Mouse (Mus musculus): ENCODE measurements at regions not wholly inside any gene's neighbourhood (a gene's known extent, or its start where the extent isn't known, plus 50 kb on each side); places are given as distances from the start of the nearest gene placed in this dataset.

DNA sequence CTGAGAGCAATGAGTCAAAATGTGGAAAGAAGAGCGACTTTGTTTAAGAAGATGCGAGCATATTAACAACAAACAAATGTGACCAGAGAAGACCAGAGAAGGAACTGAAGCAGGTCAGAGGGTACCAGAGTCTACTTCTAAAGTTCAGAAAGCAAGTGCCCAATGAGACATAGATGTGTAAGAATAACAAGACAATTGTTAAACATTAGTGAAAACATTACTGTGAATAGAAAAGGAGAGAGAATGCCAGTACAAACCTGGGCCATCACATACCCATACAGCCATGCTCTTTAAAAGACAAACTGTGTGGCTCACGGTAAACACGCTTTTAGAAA lies 214.8 kb upstream of the Tbl1xr1 start:
- H3K27me3 ChIP-seq: no peaks in the 10 kb centered on the region
- H3K27ac ChIP-seq: no peak overlapping the region
- no peak overlapping the region for H3K4me2 ChIP-seq (replicated peaks)
- no peak overlapping the region for H3K9ac ChIP-seq
- H3K4me3 ChIP-seq: no peak overlapping the region
- no peaks in the 10 kb centered on the region for H3K4me1 ChIP-seq
- no peak for ATAC-seq (ENCODE audit: insufficient number of reproducible peaks, insufficient read depth, low FRiP score, low TSS enrichment)
- WGBS: 85% methylated on average over 4 of the region's 4 CpGs
- no peaks in the 10 kb centered on the region for H3K36me3 ChIP-seq
- H3K9me3 ChIP-seq: no peaks in the 10 kb centered on the region

DNA sequence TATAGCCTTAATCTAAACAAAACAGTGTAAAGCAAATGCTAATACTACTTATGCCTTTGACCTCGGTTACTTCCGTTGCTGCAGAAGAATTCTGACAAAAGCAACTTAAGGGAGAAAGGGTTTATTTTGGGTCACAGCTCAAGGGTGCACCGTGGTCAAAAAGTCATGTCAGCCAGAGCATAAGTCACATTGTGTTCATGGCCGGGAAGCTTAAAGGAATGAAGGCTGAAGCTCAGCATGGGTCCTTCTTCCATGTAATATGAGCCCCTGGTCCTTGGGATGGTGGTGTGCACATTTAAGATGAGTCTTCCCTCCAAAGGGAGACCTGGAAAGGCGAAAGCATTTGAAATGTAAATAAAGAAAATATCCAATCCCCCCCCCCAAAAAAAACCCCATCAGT lies 212.1 kb upstream of the Tbl1xr1 start:
- Histone ChIP-seq H3K9ac (no peak overlapping the region), H3K4me1 (no peaks in the 10 kb centered on the region), H3K36me3 (no peaks in the 10 kb centered on the region), H3K4me3 (no peak overlapping the region), H3K27ac (no peak overlapping the region), H3K4me2 (replicated peaks) (no peak overlapping the region), H3K27me3 (no peaks in the 10 kb centered on the region), H3K9me3 (no peaks in the 10 kb centered on the region)
- ATAC-seq (ENCODE audit: insufficient number of reproducible peaks, insufficient read depth, low FRiP score, low TSS enrichment): no peak
- WGBS: 51% methylated on average over 5 of the region's 5 CpGs

DNA sequence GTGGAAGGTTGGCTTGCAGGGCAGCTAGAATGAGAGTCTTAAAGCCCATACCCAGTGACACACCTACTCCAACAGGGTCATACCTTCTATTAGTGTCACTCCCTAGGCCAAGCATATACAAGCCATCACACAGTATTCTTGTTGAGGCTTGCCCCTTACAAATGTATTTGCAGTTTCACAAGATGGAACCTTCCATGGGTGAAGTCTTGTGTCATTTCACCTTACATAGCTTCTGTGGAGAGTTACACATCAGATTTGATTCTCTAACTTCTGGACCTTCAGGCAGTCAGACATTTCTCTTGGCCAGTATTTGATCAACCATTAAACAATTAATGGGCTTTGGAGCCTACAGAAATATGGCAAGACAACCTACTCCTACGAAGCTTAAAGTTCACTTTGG lies 210.6 kb upstream of the Tbl1xr1 start:
- no peak for ATAC-seq (ENCODE audit: insufficient number of reproducible peaks, insufficient read depth, low FRiP score, low TSS enrichment)
- Histone ChIP-seq H3K4me1 (no peaks in the 10 kb centered on the region), H3K27me3 (no peaks in the 10 kb centered on the region), H3K4me2 (replicated peaks) (no peak overlapping the region), H3K4me3 (no peak overlapping the region), H3K9me3 (no peaks in the 10 kb centered on the region), H3K9ac (no peak overlapping the region), H3K36me3 (no peaks in the 10 kb centered on the region), H3K27ac (no peak overlapping the region)
- WGBS: 88% methylated on average over 1 of the region's 1 CpGs

DNA sequence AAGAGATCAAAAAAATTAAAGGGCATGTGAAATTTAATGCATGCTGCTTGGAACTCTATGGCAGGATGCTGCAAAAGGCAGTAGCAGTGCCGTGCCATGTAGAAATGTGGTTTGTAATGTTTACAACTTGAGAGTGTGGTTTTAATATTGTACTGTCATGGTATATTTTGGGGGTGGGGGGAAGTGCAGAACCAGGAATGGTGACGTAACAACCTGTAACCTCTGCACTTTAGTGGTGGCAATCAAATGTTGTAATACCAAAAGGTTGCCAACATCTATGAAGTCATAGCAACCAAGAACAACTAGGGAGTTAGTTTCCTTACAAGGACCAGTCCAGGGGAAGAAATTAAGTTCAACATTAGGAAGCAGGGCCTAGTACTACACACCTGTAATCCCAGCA lies 198.1 kb upstream of the Tbl1xr1 start:
- WGBS: 70% methylated on average over 2 of the region's 2 CpGs
- H3K9ac ChIP-seq: no peak overlapping the region
- no peaks in the 10 kb centered on the region for H3K4me1 ChIP-seq
- no peaks in the 10 kb centered on the region for H3K27me3 ChIP-seq
- H3K27ac ChIP-seq: no peak overlapping the region
- no peak overlapping the region for H3K4me3 ChIP-seq
- H3K4me2 ChIP-seq (replicated peaks): no peak overlapping the region
- no peaks in the 10 kb centered on the region for H3K36me3 ChIP-seq
- ATAC-seq (ENCODE audit: insufficient number of reproducible peaks, insufficient read depth, low FRiP score, low TSS enrichment): no peak
- no peaks in the 10 kb centered on the region for H3K9me3 ChIP-seq

DNA sequence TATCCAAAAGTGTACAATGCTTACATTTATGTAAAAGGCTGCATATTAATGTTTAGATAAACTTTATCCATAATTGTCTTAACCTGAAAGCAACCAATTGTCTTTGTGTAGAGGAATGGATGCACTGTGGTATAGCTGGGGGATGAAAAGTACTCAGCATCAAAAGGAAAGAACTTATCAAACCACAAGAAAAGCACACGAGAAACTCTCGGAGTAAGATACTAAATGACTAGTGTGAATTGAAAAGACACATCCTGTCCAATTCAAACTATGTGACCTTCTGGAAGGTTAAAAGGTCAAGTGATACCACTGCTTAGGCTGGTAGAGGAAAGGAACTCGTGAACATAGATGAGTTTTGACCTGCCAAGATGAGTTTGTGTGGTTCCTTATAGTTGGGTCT lies 192.2 kb upstream of the Tbl1xr1 start:
- H3K9ac ChIP-seq: no peak overlapping the region
- no peak overlapping the region for H3K4me3 ChIP-seq
- H3K36me3 ChIP-seq: no peaks in the 10 kb centered on the region
- H3K4me2 ChIP-seq (replicated peaks): no peak overlapping the region
- no peaks in the 10 kb centered on the region for H3K9me3 ChIP-seq
- ATAC-seq (ENCODE audit: insufficient number of reproducible peaks, insufficient read depth, low FRiP score, low TSS enrichment): no peak
- no peak overlapping the region for H3K27ac ChIP-seq
- H3K4me1 ChIP-seq: no peaks in the 10 kb centered on the region
- no peaks in the 10 kb centered on the region for H3K27me3 ChIP-seq
- whole genome bisulfite sequencing: 74% methylated on average over 3 of the region's 3 CpGs

DNA sequence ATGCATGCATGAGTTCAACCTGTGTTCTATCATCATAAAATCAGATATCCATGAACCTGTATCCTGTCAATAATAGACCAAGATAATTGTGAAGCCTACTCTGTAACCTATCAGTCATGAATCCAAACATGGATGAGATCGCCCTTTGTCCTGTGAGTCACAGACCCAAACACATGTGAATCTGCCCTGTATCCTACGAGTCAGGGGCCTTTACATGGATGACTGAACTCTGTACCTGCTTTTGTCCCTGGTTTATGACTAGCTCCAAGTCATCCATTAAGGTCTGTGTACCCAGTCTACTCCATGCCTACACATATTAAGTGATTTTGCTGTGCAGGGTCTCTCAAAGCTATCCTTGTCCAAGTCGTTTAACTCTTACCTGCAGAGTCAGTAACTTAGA lies 187.7 kb upstream of the Tbl1xr1 start:
- 87% methylated on average over 3 of the region's 3 CpGs for WGBS
- H3K27ac ChIP-seq: no peak overlapping the region

DNA sequence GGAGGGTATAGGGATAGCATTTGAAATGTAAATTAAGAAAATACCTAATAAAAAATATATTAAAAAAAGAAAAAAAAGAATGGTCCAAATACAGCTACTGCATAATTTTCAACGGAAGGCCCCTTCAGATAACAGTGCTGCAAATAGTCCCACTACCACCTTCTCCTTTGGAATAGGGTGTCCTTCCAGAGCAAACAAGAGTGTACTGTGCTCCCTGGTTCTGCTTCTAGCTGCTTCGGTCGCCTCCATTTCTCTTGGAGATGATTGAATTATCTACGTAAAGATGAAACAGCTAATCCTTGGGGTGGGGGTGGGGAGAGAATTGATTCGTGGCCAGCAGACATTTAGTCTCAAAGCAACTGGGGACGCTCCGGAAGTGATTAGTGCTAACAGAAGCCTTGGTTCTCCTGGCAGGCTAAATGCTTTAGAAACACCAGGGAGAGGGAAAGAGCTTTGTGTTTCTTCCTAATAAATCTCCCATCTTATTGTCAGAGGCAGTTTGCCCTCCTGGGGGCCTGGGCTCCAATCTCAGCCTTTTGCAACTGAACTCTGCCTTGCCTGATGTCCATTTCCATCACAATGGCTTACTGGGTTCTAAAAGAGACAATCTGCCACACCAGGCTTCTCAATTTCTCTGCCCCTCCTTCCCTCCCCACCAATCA lies 184.5 kb upstream of the Tbl1xr1 start:
- no peak overlapping the region for H3K4me3 ChIP-seq
- peaks cover 11% of the 10 kb centered on the region; the same call in 1 of the 2 replicates for H3K4me1 ChIP-seq
- WGBS: 8% methylated on average over 7 of the region's 7 CpGs
- no peak overlapping the region for H3K4me2 ChIP-seq (replicated peaks)
- no peaks in the 10 kb centered on the region for H3K27me3 ChIP-seq
- H3K9me3 ChIP-seq: no peaks in the 10 kb centered on the region
- H3K27ac ChIP-seq: no peak overlapping the region
- no peak overlapping the region for H3K9ac ChIP-seq
- H3K36me3 ChIP-seq: no peaks in the 10 kb centered on the region
- ATAC-seq (ENCODE audit: insufficient number of reproducible peaks, insufficient read depth, low FRiP score, low TSS enrichment): no peak

More for the DNA sequence above, 187.7 kb upstream of the Tbl1xr1 start:
- Histone ChIP-seq H3K27me3 (no peaks in the 10 kb centered on the region), H3K4me3 (no peak overlapping the region), H3K4me1 (peaks cover 11% of the 10 kb centered on the region; the same call in 1 of the 2 replicates), H3K9ac (no peak overlapping the region), H3K9me3 (no peaks in the 10 kb centered on the region), H3K4me2 (replicated peaks) (no peak overlapping the region), H3K36me3 (no peaks in the 10 kb centered on the region)
- ATAC-seq (ENCODE audit: insufficient number of reproducible peaks, insufficient read depth, low FRiP score, low TSS enrichment): no peak

DNA sequence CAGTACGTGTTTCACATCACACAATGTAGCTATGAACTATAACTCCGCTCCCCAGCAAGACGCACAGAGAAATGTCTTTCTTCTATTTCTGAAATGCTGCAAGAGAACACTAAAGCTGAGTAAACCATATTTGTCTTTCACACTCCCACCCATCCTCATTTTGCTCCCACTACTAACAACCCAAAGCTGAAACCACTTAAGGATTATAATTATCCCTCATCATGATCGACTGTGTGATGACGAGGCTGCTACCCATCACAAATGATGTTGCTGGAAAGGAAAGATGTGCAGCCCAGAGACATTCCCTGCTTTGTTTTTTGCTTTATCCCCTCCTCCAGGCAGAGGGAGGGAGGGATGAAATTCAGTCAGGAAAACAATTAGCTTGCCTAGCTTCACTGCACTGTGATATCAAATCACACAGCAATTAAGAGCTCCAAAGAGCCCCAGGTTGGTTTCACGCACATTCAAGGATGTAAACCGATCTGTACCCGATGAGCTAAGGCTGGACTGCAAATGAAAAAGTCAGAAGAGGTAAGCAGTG lies 183.5 kb upstream of the Tbl1xr1 start:
- Histone ChIP-seq H3K27me3 (no peaks in the 10 kb centered on the region), H3K4me2 (replicated peaks) (no peak overlapping the region), H3K4me1 (peaks cover 11% of the 10 kb centered on the region; the same call in 1 of the 2 replicates), H3K36me3 (no peaks in the 10 kb centered on the region), H3K9ac (no peak overlapping the region), H3K9me3 (no peaks in the 10 kb centered on the region), H3K27ac (no peak overlapping the region), H3K4me3 (no peak overlapping the region)
- no peak for ATAC-seq (ENCODE audit: insufficient number of reproducible peaks, insufficient read depth, low FRiP score, low TSS enrichment)
- WGBS: 22% methylated on average over 8 of the region's 8 CpGs

DNA sequence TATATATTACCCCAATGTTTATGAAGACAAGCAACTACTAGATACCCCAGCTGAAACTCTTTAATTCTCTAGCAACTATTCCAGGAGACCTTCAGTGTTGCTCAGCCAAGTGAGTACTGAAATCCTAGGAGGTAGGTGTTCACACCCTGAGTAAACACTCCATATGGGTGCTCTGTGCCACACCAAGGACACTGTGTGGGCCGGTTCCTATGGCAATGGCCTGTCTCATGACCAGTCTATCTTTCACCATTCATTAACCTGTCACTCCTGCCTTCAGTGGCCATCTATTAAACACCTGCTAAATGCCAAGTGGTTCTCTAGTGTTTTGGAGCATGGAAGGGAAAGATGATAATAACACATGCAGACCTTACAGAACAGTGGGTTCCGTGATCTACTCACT lies 180.9 kb upstream of the Tbl1xr1 start:
- H3K4me2 ChIP-seq (replicated peaks): no peak overlapping the region

DNA sequence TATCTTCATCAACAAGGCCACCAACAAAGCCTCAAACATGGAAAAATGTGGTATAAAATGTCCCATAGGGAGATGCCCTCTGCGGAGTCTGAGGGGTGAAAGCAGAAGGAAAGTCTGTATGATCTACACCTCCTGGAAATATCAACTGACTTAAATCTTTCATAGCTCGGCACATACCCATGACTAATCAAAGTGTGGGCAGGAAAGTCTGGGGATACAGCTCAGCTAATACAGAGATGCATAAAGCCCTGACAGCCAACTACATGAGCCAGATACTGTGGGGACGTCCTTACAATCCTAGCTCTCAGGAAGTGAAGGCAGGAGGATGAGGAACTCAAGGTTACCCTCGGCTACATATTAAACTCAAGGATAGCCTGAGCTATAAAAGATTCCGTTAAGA lies 178.2 kb upstream of the Tbl1xr1 start:
- Histone ChIP-seq H3K27me3 (no peaks in the 10 kb centered on the region), H3K36me3 (no peaks in the 10 kb centered on the region), H3K4me3 (no peak overlapping the region), H3K4me2 (replicated peaks) (no peak overlapping the region), H3K4me1 (0 out of 2 replicates have a peak, but pooled peaks cover under 1% of the 10 kb centered on the region), H3K9me3 (no peaks in the 10 kb centered on the region), H3K27ac (no peak overlapping the region), H3K9ac (no peak overlapping the region)
- ATAC-seq (ENCODE audit: insufficient number of reproducible peaks, insufficient read depth, low FRiP score, low TSS enrichment): no peak
- WGBS: 80% methylated on average over 5 of the region's 5 CpGs

More for the DNA sequence above, 180.9 kb upstream of the Tbl1xr1 start:
- peaks cover 11% of the 10 kb centered on the region; the same call in 1 of the 2 replicates for H3K4me1 ChIP-seq
- no peaks in the 10 kb centered on the region for H3K9me3 ChIP-seq
- no peaks in the 10 kb centered on the region for H3K36me3 ChIP-seq
- H3K9ac ChIP-seq: no peak overlapping the region
- no peak overlapping the region for H3K27ac ChIP-seq
- no peak for ATAC-seq (ENCODE audit: insufficient number of reproducible peaks, insufficient read depth, low FRiP score, low TSS enrichment)
- 89% methylated on average over 2 of the region's 2 CpGs for WGBS
- H3K4me3 ChIP-seq: no peak overlapping the region
- H3K27me3 ChIP-seq: no peaks in the 10 kb centered on the region

DNA sequence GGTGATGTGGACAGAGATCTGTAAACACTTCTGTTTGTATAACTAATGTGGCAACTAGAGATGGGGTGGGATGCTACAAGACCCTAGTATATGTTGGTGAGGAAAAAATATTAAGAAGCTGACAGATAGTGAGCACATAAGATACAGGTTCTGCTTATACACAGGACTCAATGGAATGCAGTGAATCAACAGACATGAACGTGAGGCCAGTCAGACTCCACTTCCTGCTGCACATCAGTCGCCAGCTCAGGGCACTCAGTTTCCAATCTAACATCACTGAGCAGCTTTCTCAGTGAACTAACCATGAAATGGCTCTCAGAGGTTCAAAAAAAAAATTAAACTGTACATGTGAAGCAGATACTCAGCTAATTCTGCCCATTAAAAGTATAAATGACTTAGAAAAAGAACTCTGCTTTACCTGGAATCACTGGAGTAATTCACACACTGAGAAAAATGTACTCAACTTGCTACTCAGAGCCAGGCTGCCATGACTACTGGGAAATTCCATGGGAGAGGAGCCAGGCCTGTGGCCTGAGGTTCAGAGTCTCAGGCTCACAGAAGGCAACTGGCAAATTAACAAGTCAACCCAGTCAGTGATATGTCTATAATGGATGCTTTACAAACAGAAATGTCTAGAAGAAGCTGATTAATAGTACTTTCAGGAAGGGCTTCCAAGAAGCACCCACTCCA lies 170.9 kb upstream of the Tbl1xr1 start:
- Histone ChIP-seq H3K27me3 (no peaks in the 10 kb centered on the region), H3K27ac (no peak overlapping the region), H3K9me3 (no peaks in the 10 kb centered on the region), H3K4me3 (no peak overlapping the region), H3K36me3 (no peaks in the 10 kb centered on the region), H3K4me2 (replicated peaks) (no peak overlapping the region), H3K9ac (no peak overlapping the region), H3K4me1 (no peaks in the 10 kb centered on the region)
- no peak for ATAC-seq (ENCODE audit: insufficient number of reproducible peaks, insufficient read depth, low FRiP score, low TSS enrichment)
- 48% methylated on average over 2 of the region's 2 CpGs for WGBS

DNA sequence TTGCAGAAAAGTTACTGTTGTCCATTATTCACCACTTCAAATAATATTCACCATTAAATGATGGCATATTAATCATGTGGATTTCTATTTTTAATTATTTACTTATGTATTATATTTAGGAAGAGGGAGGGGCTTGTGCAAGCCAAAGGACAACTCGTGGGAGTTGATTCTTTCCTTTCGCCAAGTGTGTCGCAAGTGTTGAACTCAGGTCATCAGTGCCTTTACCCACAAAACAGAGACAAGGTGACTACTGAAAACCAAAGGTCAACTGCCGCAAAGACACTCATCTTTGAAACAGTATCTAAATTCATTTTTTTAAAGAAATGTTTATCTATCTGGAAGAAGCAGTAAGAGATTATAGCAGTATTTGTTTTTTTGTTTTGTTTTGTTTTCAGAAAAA lies 167.6 kb upstream of the Tbl1xr1 start:
- H3K9me3 ChIP-seq: no peaks in the 10 kb centered on the region
- H3K27me3 ChIP-seq: no peaks in the 10 kb centered on the region
- 92% methylated on average over 4 of the region's 4 CpGs for WGBS
- H3K4me3 ChIP-seq: no peak overlapping the region
- H3K4me1 ChIP-seq: no peaks in the 10 kb centered on the region
- no peak overlapping the region for H3K27ac ChIP-seq
- no peaks in the 10 kb centered on the region for H3K36me3 ChIP-seq
- H3K4me2 ChIP-seq (replicated peaks): no peak overlapping the region
- no peak overlapping the region for H3K9ac ChIP-seq
- ATAC-seq (ENCODE audit: insufficient number of reproducible peaks, insufficient read depth, low FRiP score, low TSS enrichment): no peak
